Mouse (Mus musculus): ENCODE data around the gene Maip1. TPM values are rescaled to one million over a fixed set of nuclear protein-coding genes. Genes with fewer than 3 reads are reported as not detected.

Maip1 gene
- 8.4 TPM for polyA plus RNA-seq (2014; fragmentation: Illumina TruSeq; extraction: RNeasy Lipid Tissue Mini Kit (QIAGEN cat#74804); ENCODE audit: low read depth, low replicate concordance)

DNA sequence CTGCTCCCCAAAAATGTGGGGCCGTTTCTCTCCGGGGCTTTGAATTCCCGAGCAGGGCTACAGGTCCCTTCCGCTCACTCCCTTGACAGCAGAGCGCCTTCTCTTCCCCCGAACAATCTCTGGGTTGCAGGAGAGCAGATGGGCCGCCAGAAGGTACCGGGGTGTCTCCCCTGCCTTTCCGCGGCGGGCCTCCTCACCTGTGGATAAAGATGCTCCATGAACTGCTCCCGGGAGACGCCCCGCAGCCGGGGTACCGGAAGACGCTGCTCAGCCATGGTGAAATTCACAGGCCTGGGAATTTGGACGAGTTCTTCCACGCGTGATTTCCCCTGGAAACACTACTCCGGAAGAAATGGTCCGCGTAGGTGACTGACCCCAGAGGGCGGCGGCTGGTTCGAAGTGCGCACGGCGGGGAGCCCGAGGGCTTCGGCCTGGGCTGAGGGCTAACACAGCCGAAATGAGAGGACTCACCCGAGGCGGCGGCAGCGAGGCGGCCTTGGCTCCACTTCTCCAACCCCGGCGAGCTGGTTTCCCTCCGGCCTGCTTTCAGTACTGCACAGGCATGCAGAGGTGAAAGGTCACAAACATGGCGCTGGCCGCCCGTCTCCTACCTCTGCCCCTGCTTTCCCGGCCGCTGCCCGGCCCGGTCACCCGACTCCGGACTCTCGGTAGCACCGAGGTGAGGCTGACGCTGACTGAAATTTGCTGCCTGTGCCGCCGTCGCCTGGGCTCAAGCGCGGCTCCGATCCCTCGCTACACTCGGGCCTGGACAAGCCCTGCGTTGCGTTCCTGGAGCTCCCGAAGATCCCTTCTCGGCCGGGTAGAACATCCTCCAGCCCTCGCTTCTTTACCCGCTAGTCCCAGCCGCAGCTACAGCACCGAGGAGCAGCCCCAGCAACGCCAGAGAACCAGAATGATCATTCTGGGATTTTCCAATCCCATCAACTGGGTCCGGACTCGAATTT lies at the start of gene Maip1, which contains the start of gene Tyw5:
Gene Maip1 (plus strand): TSS at position 142 of the 965 bp plus-strand sequence.
Gene Tyw5 (minus strand): TSS at position 915 of the 965 bp plus-strand sequence.

GRCm38 (mm10) chr1:57377376-57378341 lies 28.5 kb upstream of the Maip1 start, which contains the start of gene 1700066M21Rik:
Gene 1700066M21Rik (plus strand): TSS chr1:57377620.

Other genes starting within 250 kb of the Maip1 start
- 10.9 TPM for gene 1700066M21Rik, start 28.7 kb upstream of the Maip1 start, polyA plus RNA-seq (2014; fragmentation: Illumina TruSeq; extraction: RNeasy Lipid Tissue Mini Kit (QIAGEN cat#74804); ENCODE audit: low read depth, low replicate concordance)
- gene Tyw5, start 773 bp downstream of the Maip1 start, polyA plus RNA-seq (2014; fragmentation: Illumina TruSeq; extraction: RNeasy Lipid Tissue Mini Kit (QIAGEN cat#74804); ENCODE audit: low read depth, low replicate concordance): 11.0 TPM